Mouse (Mus musculus) T-helper 2 cell (primary cell): ENCODE measurements around the gene Lamb1.

Experiments used
- in situ Hi-C: fragments of 300-600 bp; cut with MboI, MseI; formaldehyde crosslinking; loops from one replicate; pipeline ENCODE4 v1.15.1; 2025; ENCODE audit warnings: high pct_unique_total_duplicates

Gene Lamb1

DNA sequence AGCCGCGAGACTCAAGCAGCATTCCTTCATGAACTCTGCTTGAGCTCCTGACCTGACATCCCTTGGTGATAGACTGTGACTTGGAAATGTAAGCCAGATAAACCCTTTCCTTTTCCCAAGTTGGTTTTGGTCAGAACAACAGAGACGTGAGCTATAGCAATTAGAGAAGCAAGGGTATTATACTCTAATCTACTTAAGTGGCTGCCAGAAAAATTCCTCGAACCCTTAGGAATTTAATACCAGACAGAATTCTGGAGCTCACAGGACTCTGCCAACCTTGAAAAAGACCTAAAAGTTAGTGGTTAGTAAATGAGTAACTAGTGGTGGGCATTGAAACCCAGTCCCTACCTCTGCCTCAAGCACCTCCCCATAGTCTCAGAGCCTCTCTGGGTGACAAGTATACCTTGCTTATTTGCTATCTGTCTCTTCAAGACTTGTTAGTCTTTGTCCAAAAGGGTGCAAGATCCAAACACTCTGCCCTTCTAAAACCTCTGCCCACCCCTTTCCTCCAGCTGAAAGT is 18.6 kb downstream of the Lamb1 start:
- in situ Hi-C loops: no loop called here

- in situ Hi-C loops: no loop called here
Measured at GRCm38 (mm10) chr12:31289046-31289445, 24.0 kb downstream of the Lamb1 start.

DNA sequence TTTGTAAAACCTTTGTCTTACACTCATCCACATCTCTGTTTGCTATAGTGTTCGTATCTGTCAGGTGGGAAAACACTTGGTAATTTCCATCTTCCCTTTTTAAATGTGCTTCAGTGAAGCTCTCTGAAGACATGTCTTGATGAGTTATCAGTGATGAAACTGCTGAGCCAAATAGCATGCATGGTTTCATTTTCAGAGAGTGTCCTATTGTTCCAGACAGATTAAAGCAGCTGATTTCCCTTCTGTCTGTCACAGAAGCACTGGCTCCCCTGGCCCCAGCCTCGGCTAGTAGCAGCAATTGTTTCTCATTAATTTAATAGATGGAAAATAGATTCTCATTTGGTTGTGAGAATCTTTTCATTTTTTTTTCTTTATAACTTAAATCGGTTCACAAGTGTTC is 25.9 kb downstream of the Lamb1 start:
- in situ Hi-C loops: no loop called here

DNA sequence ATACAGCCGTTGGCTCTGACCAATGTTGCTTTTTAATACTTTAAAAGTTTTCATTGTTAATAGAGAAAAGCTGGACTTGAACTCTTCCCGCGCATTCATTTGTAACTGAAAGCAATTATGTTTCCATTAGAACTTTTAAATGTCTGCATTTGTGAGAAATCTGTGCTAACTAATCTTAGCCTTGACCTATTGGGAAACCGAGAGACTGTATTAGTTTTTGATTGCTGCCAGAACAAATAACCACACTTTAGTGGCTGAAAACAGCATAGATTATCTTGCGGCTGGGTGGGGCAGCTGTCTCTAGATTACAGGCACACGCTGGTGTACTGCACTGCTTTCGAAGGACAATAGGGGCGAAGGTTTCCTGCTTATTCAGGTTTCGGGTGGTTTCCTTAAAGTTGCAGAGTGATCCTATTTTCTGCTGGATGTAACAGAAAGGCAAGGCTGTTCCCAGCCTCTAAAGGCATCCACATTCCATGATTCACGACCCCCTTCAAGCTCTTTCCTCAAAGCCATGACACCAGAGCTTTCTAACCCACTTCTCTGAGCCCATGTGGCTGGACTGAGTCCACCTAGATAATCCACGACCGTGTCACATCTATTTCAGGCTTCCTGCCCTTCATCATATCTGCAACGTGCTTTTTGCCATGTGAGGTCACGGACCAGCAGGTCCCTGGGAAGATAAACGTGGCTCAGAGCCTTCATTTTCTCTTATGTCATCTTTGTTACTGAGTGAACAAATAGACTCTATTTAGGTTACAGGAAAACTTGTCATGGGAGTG is 28.5 kb downstream of the Lamb1 start:
- in situ Hi-C loops: no loop called here

GRCm38 (mm10) chr12:31294526-31294925 is 29.5 kb downstream of the Lamb1 start:
- in situ Hi-C loops: no loop called here

DNA sequence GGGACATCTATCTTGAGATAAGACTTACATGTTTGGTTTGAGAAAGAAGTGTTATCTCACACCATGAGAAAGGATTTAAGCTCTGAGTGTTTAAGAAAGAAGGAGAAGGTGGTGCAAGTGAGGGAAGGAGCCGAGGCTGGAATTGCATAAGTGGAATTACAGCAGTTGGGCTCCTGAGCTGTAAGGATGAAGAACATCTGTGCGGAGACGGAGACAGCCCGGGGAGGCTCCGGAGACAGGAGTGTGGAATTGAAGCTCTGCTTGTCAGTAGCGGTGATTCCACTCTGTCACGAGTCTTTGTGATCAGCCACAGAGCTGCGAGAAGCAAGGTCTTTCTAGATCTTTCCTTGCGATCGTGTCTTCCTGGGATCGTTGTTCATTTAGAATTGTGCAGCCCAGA is 30.0 kb downstream of the Lamb1 start:
- in situ Hi-C loops: no loop called here

DNA sequence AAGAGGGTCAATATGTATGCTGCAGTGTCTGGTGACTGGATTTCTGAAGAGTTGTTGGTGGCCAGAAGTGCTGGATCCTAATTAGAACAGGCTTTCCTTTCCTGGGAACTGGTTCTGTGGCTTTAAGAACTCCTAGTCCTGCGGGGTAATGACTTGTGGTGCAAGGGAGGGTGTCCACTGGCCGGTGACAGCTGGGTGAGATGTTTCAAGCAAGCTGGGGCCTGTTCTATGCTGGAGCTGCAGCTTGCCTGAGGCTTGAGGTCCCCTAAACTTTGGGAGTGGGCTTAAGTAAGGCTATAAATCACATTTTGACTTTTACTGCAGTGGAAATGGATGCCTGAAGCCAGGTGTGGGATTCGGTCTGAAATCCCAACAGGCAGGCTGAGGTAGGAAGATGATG is 30.5 kb downstream of the Lamb1 start:
- in situ Hi-C loops: no loop called here

DNA sequence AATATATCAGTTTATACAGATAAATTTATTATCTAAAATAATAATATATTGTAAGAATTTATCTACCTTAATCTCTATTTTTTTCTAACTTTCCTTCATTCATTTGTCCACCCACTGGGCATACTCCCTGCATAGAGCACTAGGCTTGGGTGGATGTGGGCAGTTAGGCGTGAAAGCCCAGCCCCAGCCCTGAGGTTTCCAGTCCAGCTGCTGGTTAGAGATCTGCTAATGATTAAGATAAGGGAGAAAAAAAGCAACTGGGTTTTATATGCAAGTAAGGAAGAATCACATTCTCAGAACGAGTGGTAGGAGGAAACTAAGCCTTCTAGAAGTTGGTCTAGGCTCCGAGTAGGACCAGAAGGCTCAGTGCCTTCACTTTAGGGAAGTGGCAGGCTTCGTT is 31.1 kb downstream of the Lamb1 start:
- in situ Hi-C loops: no loop called here

GRCm38 (mm10) chr12:31298122-31298521 is 33.1 kb downstream of the Lamb1 start:
- in situ Hi-C loops: no loop called here

- in situ Hi-C loops: no loop called here
Measured at GRCm38 (mm10) chr12:31298530-31298929, 33.5 kb downstream of the Lamb1 start.

DNA sequence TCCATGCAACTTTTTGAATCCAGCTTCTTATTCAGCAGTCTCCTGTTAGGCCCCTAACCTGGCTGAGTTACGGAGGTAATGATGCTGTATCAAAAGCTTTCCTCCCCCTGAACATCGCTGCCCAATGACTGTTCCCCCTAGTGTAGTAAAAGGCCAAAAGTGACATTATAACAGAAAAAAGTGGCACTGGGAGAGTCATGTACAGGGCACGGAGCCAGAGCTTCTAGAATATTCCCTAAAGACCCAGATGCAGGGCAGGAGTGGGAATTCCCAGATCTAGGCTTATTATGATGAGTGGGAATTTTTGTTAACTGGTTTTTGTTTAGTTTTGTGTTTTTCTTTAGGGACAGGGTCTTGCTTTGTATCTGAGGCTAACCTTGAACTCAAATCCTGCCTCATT is 34.1 kb downstream of the Lamb1 start:
- in situ Hi-C loops: no loop called here

DNA sequence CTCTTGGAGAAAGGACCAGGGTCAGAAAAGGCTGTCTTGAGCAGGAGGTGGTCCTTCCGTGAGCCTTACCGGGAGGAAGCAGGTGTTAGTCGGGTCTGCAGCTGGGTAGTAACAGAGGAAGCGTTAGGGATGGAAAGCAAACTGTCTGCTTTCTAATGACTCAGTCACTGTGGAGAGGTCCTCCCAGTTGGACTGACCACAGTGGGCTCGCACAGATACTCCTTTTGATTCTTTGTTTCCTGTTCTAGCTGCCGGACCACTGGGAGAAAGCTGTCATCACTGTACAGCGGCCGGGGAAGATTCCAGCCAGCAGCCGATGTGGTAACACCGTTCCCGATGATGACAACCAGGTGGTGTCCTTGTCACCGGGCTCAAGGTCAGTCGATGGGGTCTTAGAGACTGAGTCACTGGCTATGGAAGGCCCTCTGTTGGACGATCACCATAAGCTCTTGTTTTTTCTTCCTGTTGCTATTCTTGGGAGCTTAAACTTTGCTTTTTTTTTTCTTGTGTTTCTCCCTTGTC is 34.7 kb downstream of the Lamb1 start:
- in situ Hi-C loops: no loop called here

- in situ Hi-C loops: no loop called here
Measured at GRCm38 (mm10) chr12:31300276-31300675, 35.2 kb downstream of the Lamb1 start.

DNA sequence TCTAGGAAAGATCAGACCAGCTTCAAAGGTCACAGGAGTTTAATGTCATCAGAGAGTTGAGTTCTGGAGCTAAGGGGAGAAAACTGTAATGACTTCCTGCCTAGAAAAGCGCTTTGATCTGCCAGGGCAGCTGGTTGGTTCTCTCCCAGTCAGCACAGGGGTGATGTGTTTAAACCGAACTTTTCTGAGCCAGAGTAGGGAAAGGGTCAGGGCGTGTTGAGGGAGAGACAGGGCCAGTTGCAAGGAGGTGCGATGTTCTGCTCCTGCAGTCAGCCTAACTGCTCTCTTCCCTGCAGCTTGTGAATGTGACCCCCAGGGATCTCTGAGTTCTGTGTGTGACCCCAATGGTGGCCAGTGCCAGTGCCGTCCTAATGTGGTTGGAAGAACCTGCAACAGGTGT is 37.2 kb downstream of the Lamb1 start:
- in situ Hi-C loops: no loop called here

GRCm38 (mm10) chr12:31302766-31303511 is 37.9 kb downstream of the Lamb1 start:
- in situ Hi-C loops: no loop called here

- in situ Hi-C loops: no loop called here
Measured at GRCm38 (mm10) chr12:31306075-31306675, 41.1 kb downstream of the Lamb1 start.

GRCm38 (mm10) chr12:31307011-31307410 is 42.0 kb downstream of the Lamb1 start:
- in situ Hi-C loops: no loop called here

GRCm38 (mm10) chr12:31307756-31308155 is 42.7 kb downstream of the Lamb1 start:
- in situ Hi-C loops: no loop called here

DNA sequence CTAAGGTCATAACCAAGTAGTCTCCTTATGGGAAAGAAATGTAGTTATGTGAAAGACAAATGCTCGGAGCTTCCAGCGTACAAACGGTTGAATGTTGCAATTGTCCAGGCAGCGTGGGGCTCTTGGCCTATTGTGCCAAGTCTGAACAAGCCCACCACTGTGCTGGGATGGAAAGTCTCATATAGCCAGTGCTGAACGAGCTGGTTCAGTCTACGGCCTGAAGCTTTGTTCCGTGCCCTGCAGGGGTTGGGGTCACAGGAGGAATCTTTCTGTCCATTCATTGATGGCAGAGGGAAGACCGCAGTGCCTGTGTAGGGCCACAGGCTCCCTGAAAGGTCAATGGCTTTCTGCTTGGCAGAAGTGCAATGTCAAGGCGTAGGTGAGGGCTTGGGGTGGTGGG is 45.7 kb downstream of the Lamb1 start:
- in situ Hi-C loops: no loop called here

DNA sequence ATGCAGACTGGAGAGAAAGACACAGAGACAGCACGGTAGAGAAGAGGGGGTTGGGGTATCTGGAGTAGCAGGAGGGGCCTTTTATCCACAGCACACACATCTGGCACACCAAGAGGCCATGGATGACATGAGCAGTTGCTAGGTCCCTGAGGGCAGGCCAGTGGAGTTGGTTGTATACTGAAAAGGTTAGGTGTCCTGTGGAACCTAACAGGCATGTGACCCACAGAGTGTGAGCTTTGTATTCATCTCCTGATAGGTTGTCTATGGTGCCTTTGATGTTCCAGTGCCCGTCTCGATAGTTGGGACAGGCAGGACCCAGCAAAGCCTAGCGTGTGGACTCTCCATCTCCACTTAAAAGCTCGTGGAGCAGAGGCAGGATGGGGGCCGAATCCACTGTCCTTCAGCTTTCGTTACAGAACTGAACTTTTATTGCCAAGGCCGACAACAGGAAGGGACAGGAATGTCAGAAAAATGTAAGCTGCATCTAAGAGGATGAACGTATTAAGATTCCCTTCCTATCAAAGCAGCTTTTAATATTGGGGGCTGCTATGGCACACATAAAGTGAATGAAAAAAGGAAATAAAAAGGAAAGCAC is 46.7 kb downstream of the Lamb1 start:
- in situ Hi-C loops: no loop called here

- in situ Hi-C loops: no loop called here
Measured at GRCm38 (mm10) chr12:31312281-31312680, 47.2 kb downstream of the Lamb1 start.

DNA sequence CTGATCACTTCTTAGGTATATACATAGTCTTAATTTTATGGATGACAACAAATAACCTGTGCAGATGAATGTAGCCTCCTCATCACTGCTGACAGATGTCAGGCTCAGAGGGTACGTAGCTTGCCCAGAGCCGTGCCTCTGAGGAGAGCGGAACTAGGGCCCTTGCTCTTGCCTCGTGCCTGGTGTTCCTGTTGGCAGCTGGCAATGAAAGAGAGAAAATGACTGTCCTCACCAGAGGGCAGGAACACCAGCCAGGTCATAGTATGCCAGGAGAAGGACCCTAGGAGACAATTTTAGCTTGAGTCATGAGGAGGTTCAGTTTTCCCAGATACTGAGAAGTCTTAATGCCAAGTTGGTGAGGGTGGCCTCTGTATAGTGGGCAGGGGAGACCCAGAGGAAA is 48.1 kb downstream of the Lamb1 start:
- in situ Hi-C loops: no loop called here
